Mouse (Mus musculus) CD8-positive naive resting alpha-beta T cell, adult 2 months (primary cell): ENCODE measurements around the gene Tsfm.
"Not testable (repeated sequence)": the region's sequence is repeated elsewhere in the genome, so short reads cannot be mapped to it uniquely, and the experiment has no call there.

Source experiments
- DNase-seq, 2 experiments: peaks; one replicate each; pipeline ENCODE4 v3.0.0; 2022; ENCODE audit warnings: low read depth in 2 of 2, low spot score in 2 of 2

Gene Tsfm

DNA sequence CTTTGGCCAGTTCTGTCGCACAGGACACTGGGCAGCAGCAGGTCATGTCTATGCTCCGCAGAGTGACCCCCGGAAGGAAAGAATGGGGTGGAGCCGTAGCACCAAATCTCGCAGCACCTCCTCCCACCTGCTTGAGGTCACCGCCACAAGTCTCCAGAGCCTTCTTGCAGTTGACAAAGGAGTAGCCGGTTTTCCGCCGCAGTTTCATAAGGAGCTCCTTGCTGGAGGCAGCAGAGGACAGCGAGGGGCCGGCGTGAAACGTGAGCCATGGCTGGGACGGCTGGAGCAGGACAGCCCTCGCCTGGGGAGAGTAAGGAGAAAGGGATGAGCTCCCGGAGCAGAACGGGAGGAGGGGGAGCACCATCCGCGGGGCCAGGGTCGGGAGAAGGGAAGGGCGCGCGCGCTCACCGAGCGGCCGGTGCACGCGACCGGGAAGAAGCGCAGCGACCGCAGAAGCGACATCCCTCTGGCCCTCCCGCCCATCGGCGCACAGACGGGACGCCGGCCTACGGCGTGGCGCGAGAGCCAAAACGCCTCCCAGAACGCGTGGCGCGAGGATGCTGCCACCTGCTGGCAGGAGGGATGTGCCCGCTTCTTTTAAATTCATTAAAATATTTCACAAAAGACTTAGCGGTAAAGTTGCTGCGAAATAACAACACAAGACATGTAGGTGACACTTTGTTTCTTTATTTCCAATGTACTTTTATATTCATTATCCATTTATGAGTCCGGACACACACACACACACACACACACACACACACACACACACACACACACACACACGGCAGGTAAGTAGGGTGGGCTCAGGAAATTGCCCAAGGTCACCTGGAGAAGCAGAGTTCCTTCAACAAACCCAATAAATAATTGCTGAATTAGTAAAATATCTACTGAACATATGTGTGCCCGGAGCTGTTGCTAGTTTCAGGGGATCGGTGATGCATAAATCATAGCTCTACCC lies at the start of gene Tsfm:
Gene Tsfm, minus strand, starts transcription at position 505 of the 961 bp plus-strand sequence.
- DNase-seq, result peak; percentile 82 to 86

DNA sequence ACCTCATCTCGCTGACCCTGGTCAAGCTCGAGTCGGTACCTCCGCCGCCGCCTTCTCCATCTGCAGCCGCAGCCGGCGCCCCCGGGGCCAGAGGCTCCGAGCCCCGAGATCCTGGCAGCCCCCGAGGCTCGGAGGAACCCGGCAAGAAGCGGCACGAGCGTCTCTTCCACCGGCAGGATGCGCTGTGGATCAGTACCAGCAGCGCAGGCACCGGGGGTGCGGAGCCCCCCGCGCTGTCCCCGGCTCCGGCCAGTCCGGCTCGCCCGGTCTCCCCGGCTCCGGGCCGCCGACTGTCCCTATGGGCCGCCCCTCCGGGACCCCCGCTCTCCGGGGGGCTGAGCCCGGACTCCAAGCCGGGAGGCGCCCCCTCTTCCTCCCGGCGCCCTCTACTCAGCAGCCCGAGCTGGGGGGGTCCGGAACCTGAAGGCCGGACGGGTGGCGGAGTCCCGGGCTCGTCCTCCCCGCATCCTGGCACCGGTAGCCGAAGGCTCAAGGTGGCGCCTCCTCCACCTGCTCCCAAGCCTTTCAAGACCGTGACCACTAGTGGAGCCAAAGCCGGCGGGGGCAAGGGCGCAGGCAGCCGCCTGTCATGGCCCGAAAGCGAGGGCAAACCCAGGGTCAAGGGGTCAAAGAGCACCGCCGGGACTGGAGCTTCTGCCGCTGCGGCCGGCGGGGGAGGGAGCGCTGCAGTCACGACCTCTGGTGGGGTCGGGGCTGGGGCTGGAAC lies 49.2 kb upstream of the Tsfm start:
- no peak for DNase-seq

GRCm38 (mm10) chr10:127078677-127079575 lies 48.3 kb upstream of the Tsfm start:
- no peak for DNase-seq

- DNase-seq, result no peak
Measured at GRCm38 (mm10) chr10:127078001-127078676, 47.5 kb upstream of the Tsfm start.

DNA sequence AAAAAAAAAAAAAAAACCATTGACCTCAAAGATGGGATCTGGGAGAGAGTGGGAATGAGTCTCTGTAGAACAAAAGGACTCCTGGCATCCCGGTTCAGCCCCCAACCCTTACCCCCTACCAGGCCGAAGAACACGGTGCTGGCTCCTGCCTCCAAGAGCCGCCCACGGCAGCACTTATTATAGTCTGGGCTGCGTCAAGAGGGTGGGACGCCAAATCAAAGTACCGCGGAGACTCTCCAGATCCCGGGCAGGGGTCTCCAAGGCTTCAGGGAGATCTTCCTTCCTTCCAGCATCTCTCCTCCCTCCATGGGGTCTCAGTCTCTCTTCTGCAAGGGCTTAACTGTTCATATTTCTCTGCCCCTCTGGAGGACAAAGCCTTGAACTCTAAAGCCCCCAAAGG lies 46.9 kb upstream of the Tsfm start:
- no peak for DNase-seq

DNA sequence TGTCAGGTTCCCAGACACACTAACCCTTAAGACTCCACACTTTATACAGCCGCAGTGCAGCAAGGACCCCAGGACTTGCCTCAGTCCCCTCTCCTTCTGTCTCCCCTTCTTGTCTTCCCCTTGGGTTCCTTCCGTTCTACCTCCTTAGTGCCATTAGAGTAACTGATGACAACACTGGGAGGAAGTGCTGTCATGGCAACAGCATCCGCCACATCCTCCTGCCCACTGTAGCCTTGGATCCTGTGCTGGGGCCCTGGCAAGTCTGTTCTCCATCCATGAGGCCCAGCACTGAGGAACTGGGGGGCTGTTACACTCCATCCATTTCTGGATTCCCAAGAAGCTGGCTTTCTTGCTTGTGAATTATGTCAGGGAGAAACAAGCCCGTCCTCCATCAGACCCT lies 45.4 kb upstream of the Tsfm start:
- peak; percentile 48 to 74 for DNase-seq

- no peak for DNase-seq
Measured at GRCm38 (mm10) chr10:127075651-127076050, 45.0 kb upstream of the Tsfm start.

- peak; percentile 79 to 86 for DNase-seq
Measured at GRCm38 (mm10) chr10:127075080-127075479, 44.4 kb upstream of the Tsfm start, which contains the start of gene Agap2. TSS of gene Agap2 (plus strand) at chr10:127075284.

DNA sequence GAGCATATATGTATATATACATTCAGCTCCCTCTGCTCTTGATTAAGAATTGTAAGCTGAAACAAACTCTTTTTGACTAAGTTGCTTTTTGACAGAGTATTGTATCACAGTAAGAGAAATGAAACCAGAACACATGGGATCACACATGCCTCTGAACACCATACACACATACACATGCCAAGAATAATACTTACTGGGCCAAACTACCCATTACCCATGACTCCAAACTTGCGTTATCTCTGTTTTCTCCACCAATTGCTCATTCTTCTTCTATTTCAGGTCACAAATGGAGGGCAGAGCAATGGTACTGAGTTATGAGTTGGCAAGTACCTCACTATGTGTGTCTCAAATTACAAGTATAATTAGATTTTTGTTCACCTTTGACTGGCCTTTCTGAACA lies 43.3 kb upstream of the Tsfm start:
- no peak for DNase-seq

GRCm38 (mm10) chr10:127072969-127073368 lies 42.3 kb upstream of the Tsfm start:
- DNase-seq, result not testable (repeated sequence)

DNA sequence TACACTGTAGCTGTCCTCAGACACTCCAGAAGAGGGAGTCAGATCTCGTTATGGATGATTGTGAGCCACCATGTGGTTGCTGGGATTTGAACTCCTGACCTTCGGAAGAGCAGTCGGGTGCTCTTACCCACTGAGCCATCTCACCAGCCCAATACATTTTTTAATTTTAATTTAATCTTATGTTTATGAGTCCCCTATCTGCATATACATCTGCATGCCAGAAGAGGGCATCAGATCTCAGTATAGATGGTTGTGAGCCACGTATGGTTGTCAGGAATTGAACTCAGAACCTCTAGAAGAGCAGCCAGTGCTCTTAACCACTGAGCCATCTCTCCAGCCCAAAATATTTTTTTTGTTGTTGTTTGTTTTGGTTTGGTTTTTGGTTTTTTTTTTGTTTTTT lies 41.6 kb upstream of the Tsfm start:
- not testable (repeated sequence) for DNase-seq

GRCm38 (mm10) chr10:127071203-127071602 lies 40.6 kb upstream of the Tsfm start:
- DNase-seq, result no peak

DNA sequence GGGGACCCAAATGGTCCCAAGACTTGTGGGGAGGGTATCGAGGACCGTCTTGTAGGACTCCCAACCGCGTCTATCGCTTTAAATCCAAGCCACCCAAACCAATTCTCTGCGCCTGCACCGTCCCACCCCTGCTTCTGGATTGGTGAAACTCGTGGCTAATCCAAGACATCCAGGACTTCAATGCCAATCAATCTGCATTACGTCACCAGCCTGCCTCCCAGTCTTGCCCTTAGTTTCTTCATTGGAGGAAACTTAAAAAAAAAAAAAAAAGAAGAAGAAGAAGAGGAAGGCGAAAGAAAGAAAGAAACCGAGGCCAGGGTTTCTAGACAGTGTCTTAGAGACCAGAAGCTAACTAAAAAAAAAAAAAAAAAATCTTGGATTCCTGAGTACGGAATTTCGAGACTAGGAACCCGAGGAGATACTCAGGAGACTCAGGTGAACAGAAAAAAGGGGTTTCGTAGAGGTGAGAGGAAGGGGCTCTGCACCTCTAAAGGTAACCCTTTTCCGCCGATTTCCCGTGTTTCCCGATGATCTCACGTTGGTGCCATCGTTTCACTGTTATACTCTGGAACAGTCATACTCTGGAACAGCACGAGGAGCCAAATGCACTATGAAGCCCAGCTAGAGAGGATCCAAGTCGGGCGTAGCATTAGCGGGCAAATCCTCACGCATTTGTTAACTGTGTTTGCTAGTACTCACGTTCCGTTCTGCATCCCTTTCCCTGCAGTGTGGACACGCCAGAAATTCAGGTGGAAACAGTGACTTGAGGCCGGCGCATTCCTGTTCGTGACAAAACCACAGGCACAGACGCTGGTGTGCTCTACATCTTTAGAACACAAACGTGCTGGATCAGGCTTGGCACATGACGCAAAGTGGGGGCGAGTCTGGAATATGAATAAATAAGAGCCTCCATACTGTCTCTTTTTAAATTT lies 39.8 kb upstream of the Tsfm start, which contains the start of gene Tspan31:
Gene Tspan31, minus strand, starts transcription at position 75 of the 932 bp plus-strand sequence.
- DNase-seq, result no peak

GRCm38 (mm10) chr10:127069281-127070189 lies 38.9 kb upstream of the Tsfm start:
- DNase-seq, result no peak

DNA sequence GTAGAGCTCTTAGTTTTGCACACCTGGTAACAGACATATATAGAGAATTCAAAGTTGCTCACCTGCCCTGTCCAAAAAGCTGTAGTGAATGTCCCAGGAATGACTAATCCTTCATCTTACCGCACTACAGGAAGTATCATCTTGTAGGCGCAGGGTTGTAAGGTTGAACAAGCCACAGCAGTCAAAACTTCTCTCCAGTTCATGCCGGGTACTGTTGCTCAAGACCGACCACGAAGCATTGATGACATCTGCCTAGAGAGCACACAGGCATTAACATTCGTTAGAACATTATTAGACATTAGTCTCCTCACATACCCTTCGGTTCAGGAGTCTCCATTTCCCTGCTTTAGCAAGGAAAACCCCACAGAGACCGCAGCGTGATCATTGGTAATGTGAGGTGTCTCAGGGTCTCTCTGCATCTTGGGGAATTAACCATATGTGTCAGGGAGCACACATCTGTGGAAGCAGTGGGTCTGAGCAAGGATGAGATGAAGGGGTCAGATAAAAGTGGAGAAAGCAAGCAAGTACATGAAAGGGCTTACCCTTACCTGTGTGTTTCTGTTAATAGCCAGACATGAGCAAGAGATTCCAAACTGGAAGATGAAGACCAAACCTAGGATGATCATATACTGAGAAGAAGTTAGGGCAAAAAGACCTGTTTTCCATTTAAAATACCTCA lies 37.9 kb upstream of the Tsfm start:
- DNase-seq, result no peak

DNA sequence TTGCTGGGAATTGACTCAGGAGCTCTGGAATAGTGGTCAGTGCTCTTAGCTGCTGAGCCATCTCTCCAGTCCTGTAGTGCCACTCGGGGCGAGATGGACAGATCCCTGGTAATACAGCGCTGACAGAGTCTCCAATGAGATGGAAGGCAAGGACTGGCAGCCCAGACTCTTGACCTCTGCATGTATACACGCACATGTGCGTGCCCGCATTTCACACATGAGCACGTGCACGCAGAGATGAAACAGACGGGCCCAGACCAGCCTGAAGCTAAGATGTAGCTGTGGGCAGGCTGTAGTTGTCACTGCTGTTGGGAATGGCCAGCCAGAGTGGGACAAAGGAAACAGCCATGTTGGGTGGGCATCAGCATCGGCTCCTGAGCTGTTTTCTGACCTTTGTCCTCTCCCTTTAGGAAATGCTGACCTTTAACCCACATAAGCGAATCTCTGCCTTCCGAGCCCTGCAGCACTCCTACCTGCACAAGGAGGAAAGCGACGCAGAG lies 35.9 kb upstream of the Tsfm start:
- no peak for DNase-seq

- no peak for DNase-seq
Measured at GRCm38 (mm10) chr10:127065981-127066380, 35.3 kb upstream of the Tsfm start.
